Mouse (Mus musculus) liver, postnatal 0 days (tissue): ENCODE data around the gene Gm18336.

Experiments used
- CTCF ChIP-seq: sonication (generic); IDR thresholded peaks from 2 replicates; pipeline ENCODE4 v1.5.1; 2016; ENCODE audit warnings: antibody characterized with exemption, low read depth
- EP300 ChIP-seq: IDR thresholded peaks from 2 replicates; pipeline ENCODE4 v1.6.1; 2016; ENCODE audit warnings: antibody characterized with exemption, low read depth, mild to moderate bottlenecking

- no peak for TF ChIP-seq CTCF
- TF ChIP-seq EP300, result no peak
These were observed 35.2 kb downstream of the Gm18336 start for GRCm38 (mm10) chrX:73363291-73363690.
